Mouse (Mus musculus) adrenal gland, adult 2 months (tissue): Measurements from ENCODE around the gene Shisa5. TPM values are rescaled to one million over a fixed set of nuclear protein-coding genes. Genes with fewer than 3 reads are reported as not detected.

Source experiments
- DNase-seq: peaks from one replicate; pipeline ENCODE4 v3.0.0; 2021
- polyA plus RNA-seq: library from polyadenylated mRNA; depleted of rRNA; stranded (reverse); fragments of >200 nt; gene quantifications from 2 replicates; pipeline ENCODE4 v1.2.3, GENCODE M21; 2012
- total RNA-seq, 2 experiments: library from RNA; stranded (reverse); gene quantifications; 2 replicates each; pipeline ENCODE4 v1.2.3; 2021

Gene Shisa5
- total and polyA plus RNA-seq, 3 experiments = 143 to 732 (median 167) TPM

DNA sequence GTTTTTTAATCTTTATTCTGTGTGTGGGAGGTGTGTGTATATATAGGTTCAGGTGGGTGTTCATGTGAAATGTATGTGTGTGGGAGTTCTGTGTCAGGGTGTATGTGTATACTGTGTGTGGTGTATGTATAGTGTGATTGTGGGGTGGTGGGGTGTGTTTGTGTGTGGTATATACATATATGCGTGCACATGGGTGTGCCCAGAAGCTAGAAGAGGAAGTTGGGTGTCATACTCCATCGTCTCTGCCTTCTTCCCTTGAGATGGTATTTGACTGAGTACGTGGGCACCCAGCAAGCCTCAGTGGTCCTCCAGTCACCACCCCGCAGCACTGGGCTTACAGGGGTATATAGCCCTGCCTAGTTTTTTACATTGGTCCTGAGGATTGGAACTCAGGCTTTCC, 16.9 kb upstream of the Shisa5 start:
- no peak for DNase-seq

DNA sequence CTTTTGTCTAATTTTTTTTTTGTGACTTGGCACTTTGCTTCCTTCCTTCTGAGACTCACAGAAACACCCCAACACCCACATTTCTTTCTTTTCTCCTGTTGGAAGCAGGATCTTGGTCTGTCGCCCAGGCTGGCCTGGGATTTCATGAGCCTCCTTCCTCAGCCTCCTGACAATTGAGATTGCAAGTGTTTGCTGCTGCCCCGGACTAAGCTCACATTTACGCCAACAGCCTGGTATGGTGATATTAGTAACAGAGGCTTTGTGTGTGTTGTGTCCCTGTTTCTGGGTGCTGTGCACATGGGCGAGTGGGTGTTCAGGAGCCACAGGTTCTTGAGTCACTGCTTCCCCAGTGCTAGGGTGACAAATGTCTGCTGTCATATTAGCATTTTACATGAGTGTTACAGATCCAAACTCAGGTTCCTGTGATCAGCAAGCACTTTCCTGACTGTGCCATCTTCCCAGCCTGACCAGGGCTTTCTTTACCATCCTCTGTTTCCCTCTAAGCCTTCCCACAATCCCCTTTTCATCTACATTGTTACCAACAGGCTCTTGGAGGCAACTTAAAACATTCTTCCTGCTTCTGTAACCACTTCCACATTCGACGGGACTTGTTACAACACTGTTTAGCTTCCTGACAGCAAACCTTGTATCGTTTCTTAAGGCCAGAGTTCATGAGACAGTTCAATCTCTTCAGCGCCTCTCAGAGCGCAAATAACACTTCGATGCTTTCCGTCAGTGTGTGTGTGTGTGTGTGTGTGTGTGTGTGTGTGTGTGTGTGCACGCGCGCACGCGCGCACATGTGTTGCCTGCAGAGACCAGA, 15.3 kb upstream of the Shisa5 start:
- DNase-seq = no peak

DNA sequence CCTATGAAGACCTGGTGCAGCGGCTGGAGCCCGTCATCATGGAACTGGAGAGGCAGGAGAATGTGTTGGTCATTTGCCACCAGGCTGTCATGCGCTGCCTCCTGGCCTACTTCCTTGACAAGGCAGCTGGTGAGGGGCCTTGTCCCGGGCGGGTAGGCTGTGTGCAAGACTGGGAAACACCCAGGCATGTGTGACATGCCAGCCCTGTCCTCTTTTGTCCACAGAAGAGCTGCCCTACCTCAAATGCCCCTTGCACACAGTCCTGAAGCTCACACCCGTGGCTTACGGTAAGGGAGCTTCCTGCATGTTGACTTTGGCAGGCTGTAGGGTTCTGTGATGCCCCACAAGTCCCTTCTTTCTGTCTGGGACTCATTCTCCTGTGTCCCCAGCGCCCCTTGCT, 10.8 kb upstream of the Shisa5 start:
- no peak for DNase-seq

DNA sequence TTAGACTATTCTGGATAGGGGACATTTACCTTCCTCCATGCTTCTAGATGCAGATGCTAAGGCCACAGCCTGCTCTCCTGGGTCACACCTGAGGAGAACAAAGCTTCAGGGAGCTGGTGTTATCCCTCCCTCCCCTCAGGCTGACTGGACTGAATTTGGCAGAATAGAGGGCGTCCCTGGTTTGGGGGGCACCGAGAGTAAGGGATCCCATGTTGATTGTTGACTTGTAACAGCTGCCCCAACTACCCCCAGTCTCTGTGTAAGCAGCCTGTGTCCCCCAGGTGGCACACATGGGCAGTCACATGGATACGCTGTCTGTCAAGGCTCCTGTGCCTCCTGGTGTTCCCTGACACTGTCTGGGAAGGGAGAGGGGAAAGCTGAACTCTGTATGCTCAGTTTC, 9.9 kb upstream of the Shisa5 start:
- DNase-seq = no peak

DNA sequence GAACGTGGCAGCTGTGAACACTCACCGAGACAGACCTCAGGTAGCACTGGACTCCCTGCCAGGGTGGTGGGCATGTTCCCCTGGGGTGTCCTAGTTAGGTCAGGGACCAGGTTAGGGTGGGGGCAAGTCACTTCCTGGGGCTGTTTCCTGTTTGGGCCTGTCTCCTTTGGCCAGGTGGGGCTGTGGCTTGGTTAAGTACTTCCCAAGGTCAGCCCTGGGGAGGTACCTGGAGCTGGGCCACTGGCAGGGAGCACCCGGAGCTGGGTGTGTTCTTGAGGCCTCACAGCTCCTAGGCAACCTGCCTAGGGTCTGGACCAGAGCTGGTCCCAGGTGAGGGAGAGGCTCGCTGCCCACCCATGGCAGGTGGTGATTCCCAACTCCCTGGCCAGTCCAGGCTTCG, 9.4 kb upstream of the Shisa5 start:
- DNase-seq = no peak

DNA sequence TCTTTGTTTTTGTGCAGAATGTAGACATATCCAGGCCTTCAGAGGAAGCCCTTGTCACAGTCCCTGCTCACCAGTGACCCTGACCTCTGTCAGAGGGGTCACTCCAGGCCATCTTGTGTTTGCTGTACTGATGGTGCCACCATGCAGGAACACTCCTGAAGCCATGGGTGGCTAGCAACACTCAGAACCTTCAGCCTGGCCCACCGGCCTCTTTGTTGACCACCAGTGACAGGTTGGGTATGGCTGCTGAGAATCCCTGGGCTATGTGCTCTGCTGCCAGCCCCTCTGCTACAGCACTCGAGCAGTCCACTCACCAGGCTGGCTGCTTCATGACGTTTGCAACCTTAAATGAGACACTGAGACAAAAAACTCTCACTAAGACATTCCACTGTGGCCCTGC, 8.1 kb upstream of the Shisa5 start:
- no peak for DNase-seq

DNA sequence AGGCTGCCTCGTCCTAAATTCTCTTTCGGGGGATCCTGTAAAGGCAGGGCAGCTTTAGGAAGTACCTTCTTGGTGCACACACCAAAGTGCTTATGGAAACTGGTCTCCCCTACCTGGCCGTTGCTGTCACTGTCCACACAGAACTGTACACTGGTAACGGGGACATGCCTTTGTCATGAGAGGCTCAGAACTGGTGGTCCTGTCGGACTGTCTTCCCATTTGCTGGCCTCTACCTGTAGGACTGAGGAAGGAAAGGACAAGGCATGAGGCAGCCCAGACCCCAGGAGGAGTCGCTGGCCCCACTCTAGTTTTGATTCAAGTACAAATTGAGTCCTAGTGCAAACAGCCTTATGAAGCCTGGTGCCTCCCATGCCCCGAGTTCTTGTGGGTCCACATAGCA, 7.4 kb upstream of the Shisa5 start:
- no peak for DNase-seq

DNA sequence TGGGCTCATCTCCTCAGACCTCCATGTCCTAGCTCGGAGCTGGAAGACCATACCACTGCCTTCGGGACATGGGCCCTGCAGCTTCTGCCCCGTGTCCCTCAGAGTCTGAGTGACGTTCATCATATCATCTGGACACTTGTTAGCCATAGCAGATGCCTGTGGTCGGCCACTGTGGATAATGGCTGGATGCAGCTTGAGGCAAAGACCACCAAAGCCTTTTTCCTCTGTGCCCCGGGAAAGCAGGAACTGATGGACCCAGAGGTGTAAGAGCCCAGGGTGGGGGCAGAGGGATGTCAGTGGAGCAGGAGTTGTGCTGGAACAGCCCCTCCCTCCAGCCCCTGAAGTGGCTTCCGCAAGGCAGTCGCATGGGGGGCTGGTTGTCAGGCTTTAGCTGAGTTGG, 6.7 kb upstream of the Shisa5 start:
- DNase-seq = no peak

DNA sequence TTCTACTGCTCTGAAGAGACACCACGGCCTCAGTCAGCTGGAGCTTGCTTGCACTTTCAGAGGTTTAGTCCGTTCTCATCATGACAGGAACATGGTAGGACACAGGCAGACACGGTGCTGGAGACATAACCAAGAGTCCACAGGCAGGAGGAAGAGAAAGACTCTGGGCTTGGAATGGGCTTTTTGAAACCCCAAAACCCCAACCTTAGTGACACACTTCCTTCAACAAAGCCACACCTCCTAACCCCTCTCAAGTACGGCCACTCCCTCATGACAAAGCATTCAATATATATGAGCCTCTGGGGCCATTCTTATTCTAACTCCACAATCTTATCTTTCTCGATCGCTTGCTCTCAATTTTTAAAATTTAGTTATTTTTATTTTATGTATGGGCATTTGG, 5.9 kb upstream of the Shisa5 start:
- DNase-seq = no peak

DNA sequence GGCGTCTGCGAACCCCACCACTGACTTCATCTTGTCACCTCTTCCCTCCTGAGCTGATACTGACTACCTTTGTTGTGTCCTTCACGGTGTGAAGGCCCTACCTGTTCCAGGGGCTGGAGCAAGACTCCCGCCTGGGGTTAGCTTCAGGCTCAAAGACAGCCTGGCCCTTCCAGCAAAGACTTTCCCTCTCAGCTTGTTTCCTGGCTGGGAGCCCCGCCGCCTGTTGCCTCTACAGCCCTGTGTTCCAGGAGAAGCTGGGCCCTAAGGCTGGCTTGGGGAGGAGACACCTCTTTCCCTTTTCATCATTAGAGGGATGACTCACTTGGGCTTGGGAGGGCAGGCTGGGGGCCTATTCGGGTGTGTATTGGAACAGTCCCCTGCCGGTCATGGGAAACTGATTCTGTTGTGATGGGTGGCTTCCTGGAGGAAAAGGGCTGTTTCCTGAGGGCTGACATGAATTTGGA, 568 bp downstream of the Shisa5 start:
- peak; percentile 74 for DNase-seq

DNA sequence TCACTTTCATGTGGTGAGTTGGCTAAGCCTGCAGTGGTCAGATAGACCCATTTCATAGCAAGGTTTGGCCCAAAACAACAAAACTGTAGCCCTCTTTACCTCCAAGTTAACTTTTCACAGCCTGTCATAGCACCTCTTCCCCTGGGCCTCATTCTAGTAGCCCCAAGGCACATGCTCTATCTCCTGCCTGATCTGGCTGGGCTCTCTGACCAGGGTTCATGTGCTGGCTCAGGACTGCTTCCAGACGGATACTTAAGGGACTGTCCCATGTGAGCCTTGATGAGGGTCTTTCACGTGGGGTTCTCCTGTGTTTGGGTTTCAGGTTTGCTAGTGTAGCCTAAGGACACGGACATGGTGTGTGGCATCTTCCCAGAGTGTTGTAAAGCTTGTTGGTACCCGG, 1.3 kb downstream of the Shisa5 start:
- no peak for DNase-seq

DNA sequence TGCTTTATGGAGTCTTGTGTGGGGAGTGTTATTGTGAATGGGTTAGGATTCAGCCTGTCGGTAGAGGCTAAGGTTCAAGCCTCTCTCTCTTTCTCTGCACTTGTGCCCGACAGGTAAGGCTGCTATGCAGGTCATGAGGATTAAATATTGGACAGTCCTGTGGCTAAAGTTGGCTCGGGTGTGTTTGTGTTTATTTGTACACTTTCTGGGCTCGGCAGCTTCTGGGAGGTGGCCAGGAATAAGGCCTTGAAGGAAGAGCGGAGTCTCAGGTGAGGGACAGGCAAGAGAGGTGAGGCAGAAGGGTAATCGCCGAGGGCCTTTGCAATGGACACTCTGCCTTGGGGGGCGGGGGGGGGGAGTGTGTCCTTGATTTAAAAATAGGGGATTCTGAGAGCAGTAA, 1.9 kb downstream of the Shisa5 start:
- DNase-seq = no peak

DNA sequence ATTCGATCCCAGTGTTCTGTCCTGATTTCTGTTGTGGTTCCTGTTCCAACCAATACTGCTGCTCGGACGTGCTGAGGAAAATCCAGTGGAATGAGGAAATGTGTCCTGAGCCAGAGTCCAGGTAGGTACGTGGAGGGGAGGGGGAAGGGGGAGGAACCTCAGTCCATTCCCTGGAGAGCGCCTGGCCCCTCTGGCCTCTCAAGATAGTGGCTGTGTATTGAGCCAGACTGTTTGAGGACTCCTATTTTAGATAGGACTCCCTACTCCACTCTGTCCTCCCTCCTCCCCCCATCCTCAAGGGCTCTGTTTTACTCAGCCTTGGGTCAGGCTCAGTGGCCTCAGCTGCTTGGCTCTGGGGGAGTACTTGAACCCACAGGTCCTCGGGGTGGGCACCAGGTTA, 2.5 kb downstream of the Shisa5 start:
- DNase-seq = no peak

DNA sequence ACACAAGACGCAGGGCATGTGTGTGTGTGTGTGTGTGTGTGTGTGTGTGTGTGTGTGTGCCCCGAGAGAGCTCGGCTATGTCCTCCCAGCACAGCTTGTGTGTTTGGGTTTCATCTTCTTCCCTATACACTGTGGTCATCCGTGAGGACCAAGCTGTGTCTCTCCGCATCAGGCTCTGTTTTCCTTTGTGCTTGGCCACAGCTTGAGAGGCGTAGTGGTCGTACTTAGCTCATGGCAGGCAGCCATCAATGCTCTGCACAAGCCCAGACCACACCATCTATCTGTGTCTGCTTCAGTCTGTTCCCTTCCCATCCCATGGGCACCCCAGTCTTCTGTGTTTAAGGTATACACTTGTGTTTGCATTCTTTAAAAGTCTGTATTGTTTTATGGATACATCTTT, 3.0 kb downstream of the Shisa5 start:
- DNase-seq = no peak

DNA sequence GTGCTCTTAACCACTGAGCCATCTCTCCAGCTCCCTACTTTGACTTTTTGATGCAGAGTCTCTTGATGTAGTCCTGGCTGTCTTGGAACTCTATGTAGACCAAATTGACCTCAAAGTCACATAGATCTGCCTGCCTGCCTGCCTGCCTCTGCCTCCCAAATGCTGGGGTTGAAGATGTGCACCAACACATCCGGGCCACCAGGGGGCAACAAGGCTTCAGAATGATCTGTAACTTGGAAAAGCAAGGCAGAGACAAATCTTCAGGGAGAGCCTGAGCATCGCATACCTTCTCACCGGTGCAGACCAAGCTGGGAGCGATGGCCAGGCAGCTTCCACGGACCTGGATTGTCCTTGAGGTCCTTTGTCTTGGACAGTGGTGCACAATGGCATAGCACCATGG, 7.9 kb downstream of the Shisa5 start:
- peak; percentile 77 for DNase-seq

DNA sequence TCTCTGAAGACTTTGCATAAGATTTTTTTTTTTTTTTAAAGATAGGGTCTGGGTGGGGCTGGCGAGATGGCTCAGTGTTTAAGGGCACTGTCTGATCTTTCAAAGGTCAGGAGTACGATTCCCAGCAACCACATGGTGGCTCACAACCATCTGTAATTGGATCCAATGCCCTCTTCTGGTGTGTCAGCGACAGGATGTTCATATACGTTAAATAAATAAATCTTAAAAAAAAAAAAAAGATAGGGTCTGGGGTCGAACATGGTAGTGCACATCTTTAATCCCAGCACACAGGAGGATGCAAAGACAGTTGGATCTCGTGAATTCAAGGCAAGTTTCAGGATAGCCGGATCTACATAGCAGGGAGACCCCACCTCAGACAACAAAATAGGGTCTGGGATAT, 11.0 kb downstream of the Shisa5 start:
- no peak for DNase-seq

DNA sequence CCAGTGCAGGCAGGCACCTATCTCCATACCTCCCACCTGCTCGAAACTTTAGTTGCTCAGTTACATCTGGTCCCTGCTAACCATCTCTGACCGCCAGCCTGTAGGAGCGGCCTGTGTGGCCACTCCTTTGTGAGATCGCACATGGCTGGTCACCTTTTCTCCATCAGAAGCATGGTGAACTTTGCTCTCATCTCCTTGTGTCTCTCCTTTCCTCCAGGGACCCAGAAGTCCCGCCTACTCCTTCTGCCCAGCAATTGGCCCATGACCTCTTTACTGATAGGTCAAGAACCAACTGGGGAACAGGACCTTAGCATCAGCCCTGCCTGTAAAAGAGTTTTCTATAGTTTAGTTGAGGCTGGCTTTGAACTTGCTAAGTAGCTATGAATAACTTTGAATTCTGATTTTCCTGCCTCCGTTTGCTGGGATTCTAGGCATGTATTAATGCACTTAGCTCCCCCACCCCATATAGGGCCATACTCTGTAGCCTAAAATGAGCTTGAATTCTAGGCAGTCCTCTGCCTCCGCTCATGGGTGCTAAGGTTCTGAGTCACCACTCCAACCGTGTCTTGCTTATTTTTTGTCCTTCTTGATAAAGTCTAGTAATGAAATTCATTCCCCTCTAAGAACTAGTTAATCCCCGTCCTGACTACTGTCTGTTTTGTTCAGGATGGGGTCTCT, 11.8 kb downstream of the Shisa5 start:
- no peak for DNase-seq

DNA sequence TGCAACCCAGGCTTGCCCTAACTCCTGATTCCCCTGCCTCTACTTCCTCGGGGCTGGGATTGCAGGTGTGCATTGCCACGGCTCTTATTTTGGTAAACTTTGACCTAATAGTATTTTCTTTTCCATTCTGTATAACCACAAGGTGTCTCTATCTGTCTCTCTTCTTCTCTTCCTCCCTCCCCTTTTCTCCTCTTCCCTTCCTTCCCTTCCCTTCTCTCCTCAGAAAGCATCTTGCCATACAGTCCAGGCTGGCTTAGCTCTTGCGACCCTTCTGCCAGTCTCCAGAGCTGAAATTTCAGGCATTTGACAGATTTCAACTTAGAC, 12.3 kb downstream of the Shisa5 start:
- no peak for DNase-seq

DNA sequence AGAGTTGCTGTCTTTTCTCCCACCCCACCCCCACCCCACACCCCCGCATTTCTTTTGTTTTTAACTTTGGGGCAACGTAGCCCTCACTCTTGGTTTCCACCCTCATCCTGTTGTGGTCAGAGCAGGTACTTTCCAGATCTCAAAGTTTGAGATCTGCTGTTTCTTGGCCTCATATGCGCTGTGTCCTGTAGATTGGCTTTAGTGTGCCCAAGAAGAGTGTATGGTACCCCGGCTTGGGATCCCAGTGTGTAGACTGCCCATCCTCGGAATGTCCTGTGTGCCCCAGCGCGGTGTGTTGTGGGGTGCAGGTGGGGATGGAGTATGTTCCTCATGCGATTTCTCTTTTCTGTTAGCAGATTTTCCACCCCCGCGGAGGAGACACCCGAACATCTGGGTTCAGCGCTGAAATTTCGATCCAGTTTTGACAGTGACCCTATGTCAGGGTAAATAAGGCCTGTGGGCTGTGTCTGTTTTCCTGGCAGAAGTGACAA, 12.7 kb downstream of the Shisa5 start:
- no peak for DNase-seq

DNA sequence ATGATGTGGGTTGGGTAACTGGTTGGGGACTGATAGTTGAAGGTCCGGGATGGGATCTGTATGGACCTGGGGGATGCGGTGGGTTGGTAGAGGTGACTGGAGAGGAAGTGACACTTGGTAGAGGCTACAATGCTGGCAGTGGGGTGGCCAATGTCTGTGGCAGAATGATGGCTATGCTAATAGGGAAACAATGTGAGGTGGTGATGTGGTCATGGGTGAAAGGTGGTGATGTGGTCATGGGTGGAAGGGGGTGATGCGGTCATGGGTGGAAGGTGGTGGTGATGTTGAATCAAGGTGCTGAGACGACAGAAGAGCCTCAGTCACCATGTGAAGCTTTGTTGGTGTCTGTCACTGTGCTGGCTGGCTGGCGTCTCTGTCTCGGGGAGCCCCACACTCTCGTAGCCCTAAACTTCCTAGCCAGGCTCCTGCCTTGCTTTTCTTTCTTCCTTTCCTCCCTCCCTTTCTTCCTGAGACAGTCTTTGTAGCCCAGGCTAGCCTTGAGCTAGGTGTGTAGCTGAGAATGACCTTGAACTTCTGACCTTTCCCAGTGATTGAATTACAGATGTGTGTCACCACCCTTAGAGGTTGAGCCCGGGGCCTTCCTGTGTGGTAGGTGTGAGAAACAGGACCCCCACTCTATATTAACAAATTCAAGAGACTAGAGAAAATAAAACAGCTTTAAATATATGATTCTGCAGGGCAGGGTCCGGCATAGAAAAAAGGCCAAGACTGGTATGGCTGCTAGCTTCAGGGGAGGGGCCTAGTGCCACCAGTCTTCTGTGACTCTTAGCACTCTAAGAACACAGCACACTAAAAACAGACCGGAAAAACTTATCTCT, 13.5 kb downstream of the Shisa5 start:
- no peak for DNase-seq

DNA sequence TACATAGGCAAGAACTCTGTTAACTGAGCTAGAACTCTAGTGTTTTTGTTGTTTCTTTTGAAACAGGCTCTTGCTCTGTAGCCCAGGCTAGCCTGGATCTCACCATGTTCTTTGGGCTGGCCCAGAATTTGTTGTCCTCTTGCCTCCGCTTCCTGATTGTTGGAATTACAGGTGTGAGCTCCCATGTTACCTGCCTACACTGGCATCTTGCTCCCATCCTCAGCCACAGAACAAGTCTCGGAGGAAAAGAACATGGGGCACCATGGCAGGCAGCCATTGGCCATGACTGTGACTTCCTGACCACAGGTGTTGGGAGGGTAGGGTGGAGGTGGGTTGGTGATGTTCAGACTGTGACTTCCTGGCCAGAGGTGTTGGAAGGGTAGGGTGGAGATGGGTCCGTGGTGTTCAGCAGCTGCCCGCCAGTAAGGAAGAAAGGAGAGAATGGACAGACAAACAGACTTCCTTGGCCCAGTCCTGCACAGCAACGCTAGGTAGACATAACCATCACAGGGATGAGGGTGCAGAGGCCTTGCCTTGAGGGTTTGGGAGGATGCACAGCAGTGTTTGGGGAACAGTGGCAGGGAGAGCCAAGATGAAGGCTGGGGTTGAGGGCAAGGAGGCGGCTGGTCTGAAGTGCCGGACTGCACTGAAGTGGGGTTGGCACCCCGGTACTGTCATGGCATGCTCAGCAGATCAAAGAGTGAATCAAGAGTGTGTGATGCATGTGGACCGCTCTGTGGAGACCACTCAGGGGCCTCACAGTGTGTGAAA, 14.3 kb downstream of the Shisa5 start:
- no peak for DNase-seq

DNA sequence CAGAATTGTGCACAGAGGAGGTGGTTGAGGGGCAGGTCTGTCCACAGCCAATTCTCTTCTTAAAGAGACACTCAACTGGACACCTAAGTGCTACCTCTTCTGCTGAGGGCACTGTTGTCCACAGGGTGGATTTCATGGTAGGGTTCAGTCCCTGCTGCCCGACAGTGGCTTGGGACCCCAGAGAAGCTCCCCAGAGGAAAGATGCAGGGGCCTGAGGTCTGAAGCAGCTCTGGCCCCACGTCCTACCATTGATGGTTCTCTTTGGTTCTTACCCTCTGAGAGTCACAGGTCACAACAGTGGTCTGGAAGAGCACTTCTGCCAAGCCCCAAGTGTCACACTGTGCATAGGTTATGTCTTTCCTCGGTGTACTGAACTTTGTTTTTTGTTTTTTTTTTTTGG, 15.0 kb downstream of the Shisa5 start:
- DNase-seq = no peak
